Mouse (Mus musculus) forebrain, embryonic 14.5 days (tissue): Measurements from ENCODE around the gene Nsd2. TPM values are rescaled to one million over a fixed set of nuclear protein-coding genes. Genes with fewer than 3 reads are reported as not detected.

Experiments used
- ATAC-seq: fragments of 200-750 bp; cut with Nextera tagmentation; 2 replicates; pipeline ENCODE4 v1.8.0; 2017; ENCODE audit warnings: mild to moderate bottlenecking, moderate library complexity
- DNase-seq: peaks from one replicate; pipeline ENCODE4 v3.0.0-alpha.2; 2015; ENCODE audit warnings: low spot score
- H3K27ac ChIP-seq: fragments of 300-500 bp; sonication (generic); 2 replicates; pipeline ENCODE4 v1.5.1; 2014; ENCODE audit warnings: low read depth, mild to moderate bottlenecking, control low read depth, low read length, moderate library complexity
- H3K27me3 ChIP-seq: fragments of 300-500 bp; sonication (generic); replicated peaks from 2 replicates; pipeline ENCODE4 v1.6.1; 2014; ENCODE audit warnings: low read length, control low read depth, mixed read lengths; ENCODE audit not compliant: control insufficient read depth, insufficient read depth
- H3K36me3 ChIP-seq: fragments of 300-500 bp; sonication (generic); 2 replicates; pipeline ENCODE4 v1.6.1; 2014; ENCODE audit warnings: low read length, control low read depth; ENCODE audit not compliant: control insufficient read depth, insufficient read depth
- H3K4me1 ChIP-seq: fragments of 300-500 bp; sonication (generic); 2 replicates; pipeline ENCODE4 v1.6.1; 2014; ENCODE audit warnings: antibody characterized with exemption, low read length, control low read depth; ENCODE audit not compliant: control insufficient read depth, insufficient read depth
- H3K4me2 ChIP-seq: fragments of 300-500 bp; sonication (generic); 2 replicates; pipeline ENCODE4 v1.6.1; 2014; ENCODE audit warnings: mild to moderate bottlenecking, control low read depth, low read length
- H3K4me3 ChIP-seq: fragments of 300-500 bp; sonication (generic); 2 replicates; pipeline ENCODE4 v1.5.1; 2014; ENCODE audit warnings: low read depth, low read length, control low read depth
- H3K9ac ChIP-seq: fragments of 300-500 bp; sonication (generic); 2 replicates; pipeline ENCODE4 v1.6.1; 2014; ENCODE audit warnings: mild to moderate bottlenecking, low read length, control low read depth, moderate library complexity
- H3K9me3 ChIP-seq: fragments of 300-500 bp; sonication (generic); replicated peaks from 2 replicates; pipeline ENCODE4 v1.6.1; 2016; ENCODE audit warnings: low read length, control low read depth, mixed read lengths; ENCODE audit not compliant: control insufficient read depth
- WGBS: fragments of 180-500 bp; shearing (Covaris S2); extraction: QIAGEN DNeasy Blood & Tissue Kit; methylation state at CpG from one replicate; pipeline ENCODE4 v1.1.7; 2014; 5-methylcytosine and 5-hydroxymethylcytosine counted together
- polyA plus RNA-seq: library from polyadenylated mRNA; unstranded; fragments of >200 nt; fragmentation: Nextera tagmentation; extraction: Ambion mirVana; gene quantifications from 2 replicates; pipeline ENCODE4 v1.2.1, GENCODE M21; 2014

Gene Nsd2
- polyA plus RNA-seq, 1 experiment from 2014 or later = 78.7 TPM

GRCm38 (mm10) chr5:33829958-33830357 lies 9.4 kb downstream of the Nsd2 start:
- Histone ChIP-seq H3K4me2 (no peak overlapping the region), H3K27ac (no peak overlapping the region), H3K4me3 (no peak overlapping the region), H3K36me3 (0 out of 2 replicates have a peak, but pooled peaks cover 2% of the 10 kb centered on the region), H3K9me3 (no peaks in the 10 kb centered on the region), H3K9ac (no peak overlapping the region), H3K27me3 (no peaks in the 10 kb centered on the region), H3K4me1 (peaks cover 11% of the 10 kb centered on the region; the same call in 1 of the 2 replicates)
- ATAC-seq (no peak), DNase-seq (no peak)
- 96% methylated on average over 3 of the region's 3 CpGs for WGBS

DNA sequence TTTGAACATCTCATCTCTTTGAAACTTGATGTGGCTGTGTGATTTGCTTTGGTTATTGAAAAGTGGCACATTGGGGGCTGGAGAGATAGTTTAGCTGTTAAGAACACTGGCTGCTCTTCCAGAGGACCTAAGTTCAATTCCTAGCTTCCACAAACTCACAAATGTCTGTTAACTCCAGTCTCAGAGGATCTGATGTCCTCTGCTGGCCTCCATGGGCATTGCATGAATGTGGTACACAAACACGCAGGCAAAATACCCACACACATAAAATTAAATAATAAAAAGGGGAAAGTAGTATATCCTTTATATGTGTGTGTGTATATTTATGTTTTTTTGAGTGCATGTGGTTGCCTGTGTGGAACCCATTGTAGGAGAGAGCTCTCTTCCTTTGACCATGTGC lies 10.3 kb downstream of the Nsd2 start:
- H3K9me3 ChIP-seq = no peaks in the 10 kb centered on the region
- no peak overlapping the region for H3K4me3 ChIP-seq
- 0 out of 2 replicates have a peak, but pooled peaks cover 2% of the 10 kb centered on the region for H3K36me3 ChIP-seq
- H3K4me1 ChIP-seq = peaks cover 7% of the 10 kb centered on the region; the same call in 1 of the 2 replicates
- H3K9ac ChIP-seq = no peak overlapping the region
- no peak for DNase-seq
- ATAC-seq = no peak
- no peak overlapping the region for H3K27ac ChIP-seq
- H3K27me3 ChIP-seq = no peaks in the 10 kb centered on the region
- WGBS = 78% methylated on average over 1 of the region's 1 CpGs
- H3K4me2 ChIP-seq = no peak overlapping the region

DNA sequence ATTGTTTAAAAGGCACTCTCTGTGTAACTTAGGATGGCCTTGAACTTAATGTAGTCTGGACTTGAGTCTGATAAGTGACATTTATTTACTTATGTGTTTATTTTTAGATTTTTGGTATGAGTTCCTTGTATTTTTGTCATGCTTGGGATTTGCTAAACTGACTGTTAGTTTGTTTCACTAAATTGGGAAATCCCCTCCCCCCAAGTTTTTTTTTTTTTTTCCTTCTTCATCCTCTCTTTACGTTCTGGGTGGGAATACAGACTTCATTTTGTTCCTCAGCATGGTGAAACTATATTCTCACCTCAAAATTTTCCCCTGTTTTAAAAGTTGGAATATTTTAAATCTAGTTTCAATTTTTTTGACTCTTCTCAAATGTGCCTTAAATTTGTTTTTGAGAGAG lies 20.8 kb downstream of the Nsd2 start:
- no peaks in the 10 kb centered on the region for H3K9me3 ChIP-seq
- 81% methylated on average over 1 of the region's 1 CpGs for WGBS
- no peak for DNase-seq
- H3K27ac ChIP-seq = no peak overlapping the region
- H3K4me3 ChIP-seq = no peak overlapping the region
- no peaks in the 10 kb centered on the region for H3K4me1 ChIP-seq
- H3K36me3 ChIP-seq = peaks cover 35% of the 10 kb centered on the region
- H3K9ac ChIP-seq = no peak overlapping the region
- no peak overlapping the region for H3K4me2 ChIP-seq
- no peaks in the 10 kb centered on the region for H3K27me3 ChIP-seq
- ATAC-seq = no peak

GRCm38 (mm10) chr5:33842549-33842948 lies 22.0 kb downstream of the Nsd2 start:
- Histone ChIP-seq H3K9me3 (no peaks in the 10 kb centered on the region), H3K9ac (no peak overlapping the region), H3K4me1 (no peaks in the 10 kb centered on the region), H3K4me2 (no peak overlapping the region), H3K4me3 (no peak overlapping the region), H3K27ac (no peak overlapping the region), H3K36me3 (peaks cover 42% of the 10 kb centered on the region), H3K27me3 (no peaks in the 10 kb centered on the region)
- 95% methylated on average over 4 of the region's 4 CpGs for WGBS
- DNase-seq (no peak), ATAC-seq (no peak)

GRCm38 (mm10) chr5:33851466-33851865 lies 30.9 kb downstream of the Nsd2 start:
- H3K4me3 ChIP-seq = no peak overlapping the region
- H3K4me1 ChIP-seq = no peaks in the 10 kb centered on the region
- no peak overlapping the region for H3K27ac ChIP-seq
- H3K36me3 ChIP-seq = peaks cover 56% of the 10 kb centered on the region
- no peak overlapping the region for H3K9ac ChIP-seq
- ATAC-seq (no peak), DNase-seq (no peak)
- H3K27me3 ChIP-seq = no peaks in the 10 kb centered on the region
- H3K9me3 ChIP-seq = no peaks in the 10 kb centered on the region
- 95% methylated on average over 4 of the region's 4 CpGs for WGBS
- H3K4me2 ChIP-seq = no peak overlapping the region

DNA sequence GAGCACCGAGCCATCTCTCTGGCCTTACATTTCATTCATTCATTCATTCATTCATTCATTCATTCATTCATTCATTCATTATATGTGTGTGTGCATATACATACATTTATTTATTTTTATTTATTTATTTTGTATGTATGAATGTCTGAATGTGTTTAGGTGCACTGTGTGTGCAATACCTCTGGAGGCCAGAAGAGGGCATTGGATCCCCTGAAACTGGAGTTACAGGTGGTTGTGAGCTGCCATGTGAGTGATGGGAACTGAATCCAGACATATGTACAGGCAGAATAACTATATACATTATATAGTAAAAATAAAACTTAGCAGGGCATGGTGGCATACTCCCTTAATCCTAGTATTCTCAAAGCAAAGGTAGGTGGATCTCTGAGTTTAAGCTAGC lies 32.6 kb downstream of the Nsd2 start:
- Histone ChIP-seq H3K4me3 (no peak overlapping the region), H3K27me3 (no peaks in the 10 kb centered on the region), H3K9me3 (no peaks in the 10 kb centered on the region), H3K4me1 (no peaks in the 10 kb centered on the region), H3K9ac (no peak overlapping the region), H3K36me3 (peaks cover 59% of the 10 kb centered on the region), H3K4me2 (no peak overlapping the region), H3K27ac (no peak overlapping the region)
- DNase-seq (no peak), ATAC-seq (no peak)
- WGBS = 96% methylated on average over 1 of the region's 1 CpGs

GRCm38 (mm10) chr5:33854019-33854418 lies 33.5 kb downstream of the Nsd2 start:
- no peak overlapping the region for H3K27ac ChIP-seq
- H3K9ac ChIP-seq = no peak overlapping the region
- H3K4me3 ChIP-seq = no peak overlapping the region
- no peak for DNase-seq
- no peak for ATAC-seq
- peaks cover 63% of the 10 kb centered on the region for H3K36me3 ChIP-seq
- no peak overlapping the region for H3K4me2 ChIP-seq
- H3K4me1 ChIP-seq = no peaks in the 10 kb centered on the region
- H3K9me3 ChIP-seq = no peaks in the 10 kb centered on the region
- WGBS = 74% methylated on average over 2 of the region's 2 CpGs
- H3K27me3 ChIP-seq = no peaks in the 10 kb centered on the region

- Histone ChIP-seq H3K36me3 (peaks cover 86% of the 10 kb centered on the region), H3K4me1 (no peaks in the 10 kb centered on the region), H3K4me2 (no peak overlapping the region), H3K27me3 (no peaks in the 10 kb centered on the region), H3K9ac (no peak overlapping the region), H3K9me3 (peaks cover 4% of the 10 kb centered on the region; the same call in 1 of the 2 replicates), H3K4me3 (no peak overlapping the region), H3K27ac (no peak overlapping the region)
- no peak for DNase-seq
- ATAC-seq = no peak
Observed at GRCm38 (mm10) chr5:33857693-33858092, 37.2 kb downstream of the Nsd2 start.

DNA sequence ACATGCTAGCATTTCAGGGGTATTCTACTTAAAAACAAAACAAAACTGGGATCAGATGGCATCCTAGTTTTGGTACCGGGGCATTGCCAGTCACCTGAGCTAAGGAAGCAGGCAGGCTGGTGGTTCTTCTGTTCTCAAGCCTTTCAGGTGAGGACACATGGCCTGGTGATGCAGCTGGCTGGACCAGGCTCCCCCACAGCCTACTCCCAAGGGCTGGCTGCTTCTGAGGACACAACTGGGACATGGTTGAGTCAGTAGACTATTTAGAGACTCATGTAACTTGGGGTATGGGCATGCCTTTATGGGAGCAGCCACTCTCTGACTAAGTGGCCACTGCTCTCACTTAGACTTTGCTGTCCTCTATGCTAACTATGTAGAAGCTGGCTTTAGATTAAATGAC lies 54.9 kb downstream of the Nsd2 start:
- H3K27ac ChIP-seq = no peak overlapping the region
- no peak overlapping the region for H3K9ac ChIP-seq
- H3K4me3 ChIP-seq = no peak overlapping the region
- ATAC-seq = no peak
- no peak overlapping the region for H3K4me2 ChIP-seq
- no peak for DNase-seq
- WGBS = 93% methylated on average over 1 of the region's 1 CpGs
- H3K4me1 ChIP-seq = no peaks in the 10 kb centered on the region
- H3K36me3 ChIP-seq = peaks cover 84% of the 10 kb centered on the region
- H3K9me3 ChIP-seq = no peaks in the 10 kb centered on the region
- H3K27me3 ChIP-seq = no peaks in the 10 kb centered on the region
